Mouse (Mus musculus) bone marrow, adult 2 months (tissue): ENCODE measurements around the gene Snx6.

Source experiments
- CTCF ChIP-seq: fragments of 200-500 bp; IDR thresholded peaks from 2 replicates; pipeline ENCODE4 v1.5.1; 2011; ENCODE audit warnings: low read length, control low read depth; ENCODE audit not compliant: control insufficient read depth, insufficient read depth
- POLR2A ChIP-seq: fragments of 200-500 bp; IDR thresholded peaks from 2 replicates; pipeline ENCODE4 v1.6.1; 2011; ENCODE audit warnings: low read depth, mild to moderate bottlenecking, control low read depth, low read length, borderline replicate concordance; ENCODE audit not compliant: control insufficient read depth

- TF ChIP-seq CTCF = no peak
- TF ChIP-seq POLR2A = no peak
Observed at GRCm38 (mm10) chr12:54699394-54699793, 96.1 kb downstream of the Snx6 start.
